Mouse (Mus musculus) embryonic facial prominence, embryonic 15.5 days (tissue): ENCODE measurements around the gene Prkaa2. TPM values are rescaled to one million over a fixed set of nuclear protein-coding genes. Genes with fewer than 3 reads are reported as not detected.

Source experiments
- ATAC-seq: fragments of 200-750 bp; cut with Nextera tagmentation; 2 replicates; pipeline ENCODE4 v1.8.0; 2017; ENCODE audit warnings: low read depth, moderate TSS enrichment; ENCODE audit not compliant: insufficient number of reproducible peaks, low FRiP score, low TSS enrichment
- H3K27ac ChIP-seq: fragments of 300-500 bp; sonication (generic); replicated peaks from 2 replicates; pipeline ENCODE4 v1.5.1; 2015; ENCODE audit warnings: mild to moderate bottlenecking, inconsistent platforms
- H3K27me3 ChIP-seq: fragments of 300-500 bp; sonication (generic); 2 replicates; pipeline ENCODE4 v1.6.1; 2015; ENCODE audit warnings: inconsistent platforms
- H3K36me3 ChIP-seq: fragments of 300-500 bp; sonication (generic); 2 replicates; pipeline ENCODE4 v1.6.1; 2015; ENCODE audit warnings: mild to moderate bottlenecking, inconsistent platforms
- H3K4me1 ChIP-seq: fragments of 300-500 bp; sonication (generic); 2 replicates; pipeline ENCODE4 v1.6.1; 2015; ENCODE audit warnings: inconsistent platforms
- H3K4me2 ChIP-seq: fragments of 300-500 bp; sonication (generic); replicated peaks from 2 replicates; pipeline ENCODE4 v1.6.1; 2015; ENCODE audit warnings: mild to moderate bottlenecking, inconsistent platforms
- H3K4me3 ChIP-seq: fragments of 300-500 bp; sonication (generic); replicated peaks from 2 replicates; pipeline ENCODE4 v1.5.1; 2015; ENCODE audit warnings: mild to moderate bottlenecking, inconsistent platforms
- H3K9ac ChIP-seq: fragments of 300-500 bp; sonication (generic); 2 replicates; pipeline ENCODE4 v1.6.1; 2015; ENCODE audit warnings: inconsistent platforms
- H3K9me3 ChIP-seq: fragments of 300-500 bp; sonication (generic); replicated peaks from 2 replicates; pipeline ENCODE4 v1.6.1; 2016; ENCODE audit warnings: inconsistent platforms
- WGBS: fragments of 180-500 bp; shearing (Covaris S2); methylation state at CpG from one replicate; pipeline ENCODE4 v1.1.7; 2015; 5-methylcytosine and 5-hydroxymethylcytosine counted together
- polyA plus RNA-seq: library from polyadenylated mRNA; unstranded; fragments of >200 nt; fragmentation: Nextera tagmentation; extraction: Ambion mirVana; gene quantifications from 2 replicates; pipeline ENCODE4 v1.2.1, GENCODE M21; 2015

The Prkaa2 gene
- polyA plus RNA-seq, 1 experiment from 2014 or later: 3.0 TPM

DNA sequence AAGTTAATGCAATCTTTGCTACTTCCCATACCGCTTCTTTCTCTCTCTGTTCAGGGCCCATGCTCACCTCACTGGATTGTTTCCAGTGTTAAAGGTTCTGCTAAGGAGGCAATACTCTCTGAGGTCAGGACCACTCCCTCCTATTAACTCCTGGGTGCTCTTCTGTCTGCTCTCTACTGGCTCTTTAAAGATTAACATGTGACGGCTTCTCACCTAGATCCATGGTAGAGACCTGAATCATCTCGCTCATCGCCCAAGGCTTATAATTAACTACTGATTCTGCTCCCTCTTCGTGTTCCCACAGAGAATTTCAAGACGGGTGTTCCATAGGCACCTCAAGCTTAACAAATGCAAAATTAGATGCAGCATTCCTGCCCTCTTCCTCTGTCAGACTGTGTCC, 33.5 kb downstream of the Prkaa2 start:
- Histone ChIP-seq H3K4me2 (no peak overlapping the region), H3K27ac (no peak overlapping the region), H3K9me3 (no peaks in the 10 kb centered on the region), H3K27me3 (no peaks in the 10 kb centered on the region), H3K4me3 (no peak overlapping the region), H3K4me1 (no peaks in the 10 kb centered on the region), H3K36me3 (no peaks in the 10 kb centered on the region), H3K9ac (no peak overlapping the region)
- 70% methylated on average over 6 of the region's 6 CpGs for WGBS
- ATAC-seq: no peak

DNA sequence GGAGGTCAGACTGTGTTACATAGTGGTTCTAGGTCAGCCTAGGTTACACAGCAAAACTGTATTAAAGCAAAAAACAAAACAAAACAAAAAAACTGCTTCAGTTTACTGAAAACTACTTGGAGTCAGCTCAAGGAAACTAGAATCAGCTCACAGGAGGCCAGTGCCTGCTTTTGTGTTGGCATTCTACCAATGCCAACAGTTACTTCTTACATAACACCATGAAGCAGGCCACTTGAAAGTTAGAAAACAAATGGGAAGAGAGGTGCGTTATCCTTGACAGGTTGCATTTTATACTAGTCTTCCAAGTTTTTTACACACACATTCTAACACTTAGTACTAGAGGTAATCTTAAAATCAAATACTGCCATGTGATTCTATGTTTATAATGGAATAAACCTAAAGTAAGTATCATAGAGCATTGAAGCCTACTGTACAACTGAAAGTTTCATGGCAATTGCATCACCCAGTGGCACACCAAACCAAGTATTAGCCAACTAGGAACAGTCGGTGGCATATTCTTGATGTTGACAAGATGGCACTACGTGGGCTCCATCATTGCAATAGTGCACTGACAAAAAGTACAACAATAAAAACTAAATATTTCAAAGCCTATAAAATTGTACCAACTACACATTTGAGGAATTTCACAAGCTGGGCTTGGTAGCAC, 37.8 kb downstream of the Prkaa2 start:
- no peak overlapping the region for H3K27ac ChIP-seq
- 91% methylated on average over 3 of the region's 3 CpGs for WGBS
- H3K4me1 ChIP-seq: no peaks in the 10 kb centered on the region
- no peak overlapping the region for H3K4me2 ChIP-seq
- no peaks in the 10 kb centered on the region for H3K27me3 ChIP-seq
- H3K9ac ChIP-seq: no peak overlapping the region
- no peaks in the 10 kb centered on the region for H3K9me3 ChIP-seq
- H3K4me3 ChIP-seq: no peak overlapping the region
- H3K36me3 ChIP-seq: no peaks in the 10 kb centered on the region
- ATAC-seq: no peak

DNA sequence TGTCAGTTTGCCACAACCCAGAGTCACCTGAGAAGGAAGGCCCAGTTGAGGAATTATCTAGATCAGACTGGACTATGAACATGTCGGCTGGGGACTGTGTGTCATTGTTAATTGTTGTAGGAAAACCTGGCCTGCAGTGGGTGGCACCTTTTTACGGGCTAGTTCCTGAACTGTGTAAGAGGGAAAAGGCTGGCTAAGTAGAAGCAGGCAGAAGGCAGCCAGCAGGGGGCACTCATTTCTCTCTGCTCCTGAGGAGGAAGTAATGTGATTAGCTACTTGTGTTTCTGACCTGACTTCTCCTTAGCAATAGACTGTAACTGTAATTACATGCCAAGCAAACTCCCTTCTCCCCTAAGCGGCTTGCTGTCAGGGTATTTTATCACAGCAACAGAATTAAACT, 38.7 kb downstream of the Prkaa2 start:
- Histone ChIP-seq H3K9me3 (no peaks in the 10 kb centered on the region), H3K27me3 (no peaks in the 10 kb centered on the region), H3K36me3 (no peaks in the 10 kb centered on the region), H3K27ac (no peak overlapping the region), H3K9ac (no peak overlapping the region), H3K4me3 (no peak overlapping the region), H3K4me1 (no peaks in the 10 kb centered on the region), H3K4me2 (no peak overlapping the region)
- WGBS: 24% methylated on average over 3 of the region's 3 CpGs
- no peak for ATAC-seq

DNA sequence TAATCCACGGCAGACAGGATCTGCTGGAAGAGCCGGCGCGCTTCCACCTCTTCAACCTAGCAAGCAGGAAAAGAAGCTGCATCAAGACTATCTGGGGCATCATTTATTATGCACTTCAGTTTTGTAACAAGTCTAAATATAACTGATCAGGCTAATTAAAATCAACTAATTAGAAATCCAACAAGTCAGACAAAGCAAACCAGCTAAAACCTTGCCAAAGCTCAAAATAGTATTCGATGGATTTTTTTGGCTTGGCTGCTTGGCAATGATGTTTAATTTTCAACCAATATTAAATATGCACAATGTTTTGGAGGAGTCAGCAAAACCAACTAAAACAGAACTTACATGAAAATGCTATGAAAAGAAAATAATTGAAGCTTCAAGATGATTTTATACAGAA, 58.4 kb downstream of the Prkaa2 start:
- WGBS: 80% methylated on average over 5 of the region's 5 CpGs
- no peak overlapping the region for H3K4me3 ChIP-seq
- H3K27me3 ChIP-seq: no peaks in the 10 kb centered on the region
- no peak overlapping the region for H3K27ac ChIP-seq
- no peaks in the 10 kb centered on the region for H3K4me1 ChIP-seq
- H3K36me3 ChIP-seq: no peaks in the 10 kb centered on the region
- no peak overlapping the region for H3K4me2 ChIP-seq
- ATAC-seq: no peak
- no peaks in the 10 kb centered on the region for H3K9me3 ChIP-seq
- H3K9ac ChIP-seq: no peak overlapping the region

DNA sequence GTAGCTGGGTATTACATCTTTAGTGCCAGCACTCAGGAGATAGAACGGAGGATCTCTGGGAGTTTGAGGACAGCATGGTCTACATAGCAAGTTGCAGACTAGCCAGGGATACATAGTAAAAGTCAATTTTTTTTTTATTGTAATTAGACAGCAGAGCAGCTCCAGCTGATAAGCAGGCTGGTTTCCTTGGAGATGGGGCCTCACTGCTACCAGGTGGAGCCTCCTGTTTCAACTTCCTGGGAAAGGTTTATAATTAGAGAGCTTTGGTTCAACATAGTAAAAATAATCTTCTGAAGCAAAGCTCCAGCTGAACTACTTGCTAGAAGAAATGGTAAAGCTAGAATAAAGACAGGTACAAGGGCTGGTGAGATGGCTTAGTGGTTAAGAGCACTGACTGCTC, 59.6 kb downstream of the Prkaa2 start:
- 85% methylated on average over 1 of the region's 1 CpGs for whole genome bisulfite sequencing
- no peaks in the 10 kb centered on the region for H3K36me3 ChIP-seq
- H3K4me2 ChIP-seq: no peak overlapping the region
- H3K4me3 ChIP-seq: no peak overlapping the region
- no peaks in the 10 kb centered on the region for H3K9me3 ChIP-seq
- H3K27ac ChIP-seq: no peak overlapping the region
- H3K9ac ChIP-seq: no peak overlapping the region
- 0 out of 2 replicates have a peak, but pooled peaks cover 5% of the 10 kb centered on the region for H3K4me1 ChIP-seq
- no peak for ATAC-seq
- H3K27me3 ChIP-seq: no peaks in the 10 kb centered on the region

DNA sequence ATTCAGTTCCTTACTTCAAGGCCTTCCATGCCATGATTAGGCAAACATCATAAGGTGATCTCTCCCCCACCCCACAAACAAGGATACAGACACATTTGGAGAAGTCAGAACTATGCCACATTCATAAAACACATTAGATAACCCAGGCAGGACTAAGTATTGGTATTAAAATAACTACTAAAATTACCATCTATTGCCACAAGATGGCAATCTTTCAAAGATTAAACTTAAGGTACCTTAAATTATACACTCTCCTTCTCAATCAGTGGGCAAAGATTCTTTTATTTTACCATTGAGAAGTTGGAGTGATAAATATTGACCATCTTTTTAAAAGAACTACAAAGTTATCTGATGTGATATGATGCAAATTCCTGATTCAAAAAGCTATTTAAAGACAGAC, 75.4 kb downstream of the Prkaa2 start:
- Histone ChIP-seq H3K4me2 (no peak overlapping the region), H3K9ac (no peak overlapping the region), H3K27ac (no peak overlapping the region), H3K4me1 (no peaks in the 10 kb centered on the region), H3K27me3 (no peaks in the 10 kb centered on the region), H3K4me3 (no peak overlapping the region), H3K9me3 (no peaks in the 10 kb centered on the region), H3K36me3 (no peaks in the 10 kb centered on the region)
- no peak for ATAC-seq

DNA sequence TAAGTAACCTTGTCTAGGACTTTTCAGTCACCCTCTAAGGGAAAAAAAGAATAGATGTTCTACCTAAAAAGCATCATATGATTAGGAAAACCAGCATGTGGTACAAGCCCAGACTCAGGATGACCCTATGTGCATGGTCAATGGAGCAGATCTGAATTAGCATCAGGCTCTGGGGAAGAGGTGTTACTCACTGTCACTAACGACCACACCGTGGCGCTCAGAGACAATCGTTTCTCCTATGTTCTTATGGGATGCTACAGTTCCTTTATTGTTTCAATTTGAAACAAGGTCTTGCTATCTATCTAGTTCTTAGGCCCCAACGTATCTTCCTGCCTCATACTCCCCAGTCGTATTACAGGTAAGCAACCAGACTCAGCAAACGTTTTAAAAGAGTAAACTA, 76.5 kb downstream of the Prkaa2 start:
- H3K4me2 ChIP-seq: no peak overlapping the region
- no peaks in the 10 kb centered on the region for H3K4me1 ChIP-seq
- WGBS: 53% methylated on average over 7 of the region's 7 CpGs
- no peaks in the 10 kb centered on the region for H3K9me3 ChIP-seq
- no peaks in the 10 kb centered on the region for H3K27me3 ChIP-seq
- H3K9ac ChIP-seq: no peak overlapping the region
- H3K4me3 ChIP-seq: no peak overlapping the region
- no peak overlapping the region for H3K27ac ChIP-seq
- H3K36me3 ChIP-seq: no peaks in the 10 kb centered on the region
- ATAC-seq: no peak

DNA sequence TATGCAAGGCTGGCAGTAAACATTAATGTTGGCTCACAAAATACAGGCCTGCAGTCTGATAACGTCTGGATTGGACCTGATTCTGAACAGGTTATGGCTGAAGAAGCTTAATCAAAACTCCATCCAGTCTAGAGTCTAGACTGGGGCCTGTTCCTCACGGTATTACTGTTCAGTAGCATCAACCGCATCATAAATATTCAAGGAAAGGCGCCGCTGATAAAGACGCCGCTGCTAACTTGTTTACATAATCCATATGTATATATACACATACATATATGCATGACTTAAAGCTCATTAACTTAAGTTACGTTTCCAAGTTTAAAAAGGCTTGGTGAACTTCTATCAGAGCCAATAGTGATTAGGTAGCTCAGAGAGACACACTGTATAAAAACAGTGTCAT, 78.6 kb downstream of the Prkaa2 start:
- WGBS: 81% methylated on average over 8 of the region's 8 CpGs
- Histone ChIP-seq H3K27ac (no peak overlapping the region), H3K36me3 (no peaks in the 10 kb centered on the region), H3K27me3 (no peaks in the 10 kb centered on the region), H3K9ac (no peak overlapping the region), H3K4me3 (no peak overlapping the region), H3K9me3 (no peaks in the 10 kb centered on the region), H3K4me2 (no peak overlapping the region), H3K4me1 (no peaks in the 10 kb centered on the region)
- no peak for ATAC-seq

DNA sequence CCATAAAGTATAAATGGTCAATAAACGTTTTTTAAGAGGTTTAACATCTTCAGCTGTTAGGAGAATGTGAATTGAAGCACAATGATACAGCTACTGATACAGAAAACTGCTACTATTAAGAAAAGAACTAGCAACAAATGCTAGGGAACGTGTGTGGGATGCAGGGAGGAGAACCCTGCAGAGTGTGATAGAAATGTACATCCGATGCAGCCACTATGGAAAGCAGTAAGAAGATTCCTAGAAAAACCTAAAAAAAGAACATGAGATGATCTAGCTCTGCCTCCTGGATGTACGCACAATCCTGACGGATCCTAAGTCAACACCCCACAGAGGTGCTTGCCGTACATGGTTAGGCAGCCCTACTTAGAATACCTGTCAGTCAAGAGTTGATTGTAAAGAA, 82.4 kb downstream of the Prkaa2 start:
- no peaks in the 10 kb centered on the region for H3K4me1 ChIP-seq
- no peak for ATAC-seq
- WGBS: 78% methylated on average over 6 of the region's 6 CpGs
- no peaks in the 10 kb centered on the region for H3K27me3 ChIP-seq
- no peak overlapping the region for H3K4me3 ChIP-seq
- no peak overlapping the region for H3K27ac ChIP-seq
- H3K9ac ChIP-seq: no peak overlapping the region
- no peak overlapping the region for H3K4me2 ChIP-seq
- H3K9me3 ChIP-seq: no peaks in the 10 kb centered on the region
- H3K36me3 ChIP-seq: no peaks in the 10 kb centered on the region

DNA sequence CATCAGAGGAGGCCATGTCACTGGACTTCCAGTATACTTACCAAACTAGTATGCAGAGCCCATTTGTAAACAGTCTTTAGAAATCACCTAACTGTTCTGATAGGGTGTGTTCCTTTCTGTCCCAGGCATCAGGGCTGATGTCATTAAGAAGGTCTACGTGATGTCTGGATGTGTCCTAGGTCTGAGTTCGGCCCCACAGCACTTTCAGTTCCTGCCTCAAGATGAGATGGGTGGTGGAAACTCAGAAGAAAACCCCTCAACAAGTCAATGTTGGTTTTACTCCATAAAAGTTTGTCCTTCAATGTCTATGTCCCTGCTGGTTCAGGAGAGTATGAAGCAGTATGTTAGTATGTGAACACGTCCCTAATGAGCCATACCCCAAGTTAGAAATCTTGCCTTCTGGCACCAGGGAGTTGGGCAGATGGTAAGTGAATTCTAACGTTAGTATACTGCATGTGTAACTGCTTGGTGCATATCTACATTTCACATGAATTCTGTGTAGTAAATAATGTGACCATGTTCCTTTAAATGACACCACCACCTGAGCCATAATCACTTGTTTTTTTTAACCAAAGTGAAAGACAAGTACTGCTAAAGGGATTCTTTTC, 93.6 kb downstream of the Prkaa2 start:
- Histone ChIP-seq H3K27me3 (no peaks in the 10 kb centered on the region), H3K4me2 (no peak overlapping the region), H3K36me3 (no peaks in the 10 kb centered on the region), H3K9ac (no peak overlapping the region), H3K4me3 (no peak overlapping the region), H3K27ac (no peak overlapping the region), H3K9me3 (no peaks in the 10 kb centered on the region), H3K4me1 (no peaks in the 10 kb centered on the region)
- WGBS: 83% methylated on average over 4 of the region's 4 CpGs
- no peak for ATAC-seq

DNA sequence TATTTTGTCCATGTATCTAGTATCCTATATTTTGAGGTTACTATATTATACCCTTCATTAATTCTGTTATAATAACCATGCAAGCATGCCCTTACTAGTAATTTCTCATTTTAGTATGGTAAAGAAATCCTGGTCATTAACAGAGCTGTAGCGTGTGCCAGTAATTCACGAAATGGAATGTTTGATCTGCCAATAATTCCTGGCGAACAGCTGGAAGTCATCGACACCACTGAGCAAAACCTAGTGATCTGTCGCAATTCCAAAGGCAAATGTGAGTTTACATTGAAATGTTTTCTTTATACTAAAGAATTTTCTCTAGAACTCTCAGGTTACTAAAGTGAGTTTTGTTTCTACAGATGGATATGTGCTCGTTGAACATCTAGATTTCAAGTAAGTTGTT, 94.2 kb downstream of the Prkaa2 start:
- no peak for ATAC-seq
- Histone ChIP-seq H3K9me3 (no peaks in the 10 kb centered on the region), H3K4me1 (no peaks in the 10 kb centered on the region), H3K36me3 (no peaks in the 10 kb centered on the region), H3K27me3 (no peaks in the 10 kb centered on the region), H3K9ac (no peak overlapping the region), H3K4me3 (no peak overlapping the region), H3K4me2 (no peak overlapping the region), H3K27ac (no peak overlapping the region)
- WGBS: 42% methylated on average over 6 of the region's 6 CpGs

DNA sequence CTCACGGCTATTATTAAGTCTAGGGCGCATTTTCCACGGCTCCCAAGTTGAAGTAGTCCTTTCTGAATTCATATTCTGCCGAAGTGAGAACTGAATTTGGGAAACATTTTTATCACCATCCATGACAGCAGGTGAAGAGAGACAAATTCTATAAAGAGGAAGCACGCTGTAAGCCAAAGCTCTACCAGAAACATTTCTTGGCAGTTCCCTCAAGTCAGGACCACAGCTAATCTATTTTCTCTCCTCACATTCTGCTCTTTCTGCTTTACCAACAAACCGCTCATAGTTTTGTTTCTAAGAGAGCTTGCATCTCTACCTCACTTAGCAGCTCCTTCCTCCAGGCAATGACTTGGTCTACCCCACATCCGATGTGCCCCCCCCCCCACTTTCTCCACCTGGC, 96.0 kb downstream of the Prkaa2 start:
- Histone ChIP-seq H3K9me3 (no peaks in the 10 kb centered on the region), H3K9ac (no peak overlapping the region), H3K4me2 (no peak overlapping the region), H3K4me3 (no peak overlapping the region), H3K27me3 (no peaks in the 10 kb centered on the region), H3K27ac (no peak overlapping the region), H3K4me1 (no peaks in the 10 kb centered on the region), H3K36me3 (no peaks in the 10 kb centered on the region)
- 89% methylated on average over 7 of the region's 7 CpGs for whole genome bisulfite sequencing
- no peak for ATAC-seq
